Mouse (Mus musculus) small intestine, adult 2 months (tissue): ENCODE data around the gene Mapk6.
A peak's percentile ranks its signal among the peaks of the same experiment; 100 is the strongest.

ENCODE experiments used
- CTCF ChIP-seq: fragments of 200-500 bp; IDR thresholded peaks from 2 replicates; pipeline ENCODE4 v1.5.1; 2012; ENCODE audit warnings: low read depth, mild to moderate bottlenecking, control low read depth, inconsistent platforms, low read length, moderate library complexity, mixed read lengths; ENCODE audit not compliant: insufficient replicate concordance, insufficient read length; ENCODE audit errors: extremely low read depth
- POLR2A ChIP-seq: fragments of 200-500 bp; IDR thresholded peaks from 2 replicates; pipeline ENCODE4 v1.6.1; 2012; ENCODE audit warnings: low read depth, mild to moderate bottlenecking, control low read depth, inconsistent platforms, low read length, moderate library complexity

GRCm38 (mm10) chr9:75322099-75322885 is 87.5 kb downstream of the Mapk6 start:
- peak; percentile 38; the same call in 1 of the 2 replicates for TF ChIP-seq CTCF
- no peak for TF ChIP-seq POLR2A
